ENCODE assay signal across 29 mouse cellular contexts in genomic region chr14:108209246-108209645, GRCm38 (mm10).
DNase-seq lines count a peak whose midpoint lies in the region; ATAC-seq and TF ChIP-seq lines count a peak whose summit lies in the region.
"Had no signal": no experiment of that assay in that cellular context is flagged by ENCODE, and none has a peak within 500 bp of the region (broad histone marks: within the 10 kb centered on the region; RNA-seq: fewer than 3 reads in every experiment).

No protein-coding gene starts in this region.

- no peaks in the 10 kb centered on the region for H3K9me3 ChIP-seq in embryonic facial prominence, embryonic 10.5 days
- no peaks in the 10 kb centered on the region for H3K9me3 ChIP-seq in forebrain, embryonic 11.5 days (ENCODE audit: control insufficient read depth, low read length)
- H3K9me3 ChIP-seq in midbrain, postnatal 0 days (ENCODE audit: low read length) = no peaks in the 10 kb centered on the region
- H3K9me3 ChIP-seq: embryonic facial prominence, embryonic 13.5 days; embryonic facial prominence, embryonic 15.5 days; forebrain, embryonic 10.5 days; forebrain, embryonic 13.5 days; forebrain, embryonic 15.5 days had no signal

- DNase-seq in embryo, embryonic 10 days (ENCODE audit: low spot score) = peak; percentile 13
- DNase-seq in embryo, embryonic 9.5 days (ENCODE audit: extremely low spot score) = no peak
- DNase-seq in embryo, embryonic 11 days = peak; percentile 35
- peak; percentile 31 for DNase-seq in embryonic facial prominence, embryonic 10.5 days (ENCODE audit: low spot score)
- DNase-seq in mesoderm, embryonic 11.5 days (ENCODE audit: low read depth, low spot score) = peak; percentile 49
- no peak for DNase-seq in adrenal gland, adult (ENCODE audit: inconsistent age in 2 of 2, low spot score in 1 of 2)
- no peak for DNase-seq in forebrain, embryonic 11.5 days (ENCODE audit: low spot score)
- DNase-seq in midbrain, postnatal 0 days (ENCODE audit: low spot score) = no peak
- DNase-seq: adrenal gland, adult 2 months; adrenal gland, postnatal 10 days; adrenal gland, postnatal 25 days; B cell, adult 2 months; cerebellum, adult 11-12 months; cerebellum, adult 2 months; cerebellum, adult 9-10 months; cerebellum, postnatal 10 days; cerebellum, postnatal 25 days; forebrain, postnatal 0 days had no signal

- H3K4me3 ChIP-seq in embryonic facial prominence, embryonic 10.5 days = no peak overlapping the region
- no peak overlapping the region for H3K4me3 ChIP-seq in forebrain, embryonic 11.5 days (ENCODE audit: low read depth, low read length)
- no peak overlapping the region for H3K4me3 ChIP-seq in midbrain, postnatal 0 days (ENCODE audit: low read depth, low read length)
- H3K4me3 ChIP-seq: embryonic facial prominence, embryonic 13.5 days; embryonic facial prominence, embryonic 15.5 days; erythroblast, embryonic 14.5 days; forebrain, embryonic 10.5 days; forebrain, embryonic 13.5 days; forebrain, embryonic 15.5 days had no signal

- no peak overlapping the region for H3K27ac ChIP-seq in embryonic facial prominence, embryonic 10.5 days (replicated peaks)
- H3K27ac ChIP-seq in forebrain, embryonic 11.5 days (ENCODE audit: low read depth, low read length) = no peak overlapping the region
- no peak overlapping the region for H3K27ac ChIP-seq in midbrain, postnatal 0 days (ENCODE audit: low read depth, low read length)
- H3K27ac ChIP-seq: embryonic facial prominence, embryonic 13.5 days; embryonic facial prominence, embryonic 15.5 days; forebrain, embryonic 10.5 days; forebrain, embryonic 13.5 days; forebrain, embryonic 15.5 days had no signal

- no peak overlapping the region for H3K9ac ChIP-seq in forebrain, embryonic 11.5 days (ENCODE audit: low read length)
- no peak overlapping the region for H3K9ac ChIP-seq in midbrain, postnatal 0 days (replicated peaks; ENCODE audit: low read length, poor library complexity, severe bottlenecking)
- H3K9ac ChIP-seq: embryonic facial prominence, embryonic 13.5 days; embryonic facial prominence, embryonic 15.5 days; forebrain, embryonic 13.5 days; forebrain, embryonic 15.5 days; forebrain, postnatal 0 days had no signal

- H3K36me3 ChIP-seq in embryonic facial prominence, embryonic 10.5 days (replicated peaks) = no peaks in the 10 kb centered on the region
- H3K36me3 ChIP-seq in forebrain, embryonic 11.5 days (ENCODE audit: control insufficient read depth, insufficient read depth, low read length) = no peaks in the 10 kb centered on the region
- no peaks in the 10 kb centered on the region for H3K36me3 ChIP-seq in midbrain, postnatal 0 days (ENCODE audit: insufficient read depth, low read length)
- H3K36me3 ChIP-seq: embryonic facial prominence, embryonic 13.5 days; embryonic facial prominence, embryonic 15.5 days; forebrain, embryonic 10.5 days; forebrain, embryonic 15.5 days; G1E had no signal

- ATAC-seq in forebrain, embryonic 11.5 days (replicated peaks; ENCODE audit: low FRiP score) = no peak
- no peak for ATAC-seq in midbrain, postnatal 0 days (ENCODE audit: low FRiP score)
- ATAC-seq: activated CD4-positive, CD25-positive, alpha-beta regulatory T cell, adult 4 months; CD4-positive, CD25-positive, alpha-beta regulatory T cell, adult 4 months; forebrain, embryonic 13.5 days; forebrain, embryonic 15.5 days; forebrain, postnatal 0 days; Patski had no signal

- WGBS in embryonic facial prominence, embryonic 10.5 days = 44% methylated on average over 2 of the region's 2 CpGs
- WGBS in forebrain, embryonic 11.5 days = 68% methylated on average over 2 of the region's 2 CpGs
- WGBS in midbrain, postnatal 0 days = 79% methylated on average over 2 of the region's 2 CpGs

- no peak for TF ChIP-seq CTCF in midbrain, postnatal 0 days (IDR thresholded peaks at IDR 0.05)

- H3K4me1 ChIP-seq in embryonic facial prominence, embryonic 10.5 days = no peaks in the 10 kb centered on the region
- no peaks in the 10 kb centered on the region for H3K4me1 ChIP-seq in forebrain, embryonic 11.5 days (replicated peaks; ENCODE audit: control insufficient read depth, insufficient read depth, low read length)
- H3K4me1 ChIP-seq in midbrain, postnatal 0 days (ENCODE audit: insufficient read depth, low read length) = no peaks in the 10 kb centered on the region
- H3K4me1 ChIP-seq: embryonic facial prominence, embryonic 13.5 days; embryonic facial prominence, embryonic 15.5 days; forebrain, embryonic 10.5 days; forebrain, embryonic 13.5 days; forebrain, embryonic 15.5 days had no signal

- H3K27me3 ChIP-seq in embryonic facial prominence, embryonic 10.5 days (replicated peaks; ENCODE audit: low read depth, poor library complexity, severe bottlenecking) = no peaks in the 10 kb centered on the region
- H3K27me3 ChIP-seq in forebrain, embryonic 11.5 days (ENCODE audit: control insufficient read depth, insufficient read depth, low read length) = no peaks in the 10 kb centered on the region
- H3K27me3 ChIP-seq in midbrain, postnatal 0 days (ENCODE audit: insufficient read depth, low read length) = no peaks in the 10 kb centered on the region
- H3K27me3 ChIP-seq: CH12.LX; embryonic facial prominence, embryonic 13.5 days; embryonic facial prominence, embryonic 15.5 days; forebrain, embryonic 13.5 days; forebrain, embryonic 15.5 days; Patski had no signal

- no peak overlapping the region for H3K4me2 ChIP-seq in forebrain, embryonic 11.5 days (ENCODE audit: low read depth, low read length, severe bottlenecking)
- no peak overlapping the region for H3K4me2 ChIP-seq in midbrain, postnatal 0 days (ENCODE audit: low read depth, low read length, poor library complexity, severe bottlenecking)
- H3K4me2 ChIP-seq: embryonic facial prominence, embryonic 13.5 days; embryonic facial prominence, embryonic 15.5 days; forebrain, embryonic 13.5 days; forebrain, embryonic 15.5 days had no signal

Comparison
In these comparisons a context has a peak if more than half of its experiments do, and no peak if none do; other contexts are left out.
1. DNase-seq: peak in embryo, embryonic 10 days (single experiment), embryo, embryonic 11 days (single experiment), embryonic facial prominence, embryonic 10.5 days (single experiment) and mesoderm, embryonic 11.5 days (single experiment); none in embryo, embryonic 9.5 days (single experiment), adrenal gland, adult (0 of 2), forebrain, embryonic 11.5 days (single experiment) and midbrain, postnatal 0 days (single experiment).